Mouse (Mus musculus) limb, embryonic 14.5 days (tissue): ENCODE data around the gene Tpk1. TPM values are rescaled to one million over a fixed set of nuclear protein-coding genes. Genes with fewer than 3 reads are reported as not detected.

Experiments
- ATAC-seq: fragments of 200-750 bp; cut with Nextera tagmentation; 2 replicates; pipeline ENCODE4 v1.8.0; 2017; ENCODE audit warnings: low read depth, moderate number of reproducible peaks, moderate TSS enrichment; ENCODE audit not compliant: low FRiP score
- DNase-seq: peaks from one replicate; pipeline ENCODE4 v3.0.0-alpha.2; 2015; ENCODE audit warnings: low spot score
- H3K27ac ChIP-seq: fragments of 300-500 bp; sonication (generic); replicated peaks from 2 replicates; pipeline ENCODE4 v1.5.1; 2014; ENCODE audit warnings: low read depth, mild to moderate bottlenecking, low read length, moderate library complexity, mixed read lengths
- H3K27me3 ChIP-seq: fragments of 300-500 bp; sonication (generic); 2 replicates; pipeline ENCODE4 v1.6.1; 2014; ENCODE audit warnings: low read length, mixed read lengths; ENCODE audit not compliant: control insufficient read depth, insufficient read depth
- H3K36me3 ChIP-seq: fragments of 300-500 bp; sonication (generic); 2 replicates; pipeline ENCODE4 v1.6.1; 2014; ENCODE audit warnings: mild to moderate bottlenecking, low read length, moderate library complexity, mixed read lengths; ENCODE audit not compliant: control insufficient read depth, insufficient read depth
- H3K4me1 ChIP-seq: fragments of 300-500 bp; sonication (generic); 2 replicates; pipeline ENCODE4 v1.6.1; 2014; ENCODE audit warnings: antibody characterized with exemption, low read length, mixed read lengths; ENCODE audit not compliant: control insufficient read depth, insufficient read depth
- H3K4me2 ChIP-seq: fragments of 300-500 bp; sonication (generic); replicated peaks from 2 replicates; pipeline ENCODE4 v1.6.1; 2014; ENCODE audit warnings: low read depth, mild to moderate bottlenecking, low read length, moderate library complexity; ENCODE audit not compliant: severe bottlenecking
- H3K4me3 ChIP-seq: fragments of 300-500 bp; sonication (generic); replicated peaks from 2 replicates; pipeline ENCODE4 v1.5.1; 2014; ENCODE audit warnings: low read length
- H3K9ac ChIP-seq: fragments of 300-500 bp; sonication (generic); 2 replicates; pipeline ENCODE4 v1.6.1; 2014; ENCODE audit warnings: mild to moderate bottlenecking, low read depth, low read length, moderate library complexity; ENCODE audit not compliant: severe bottlenecking
- H3K9me3 ChIP-seq: fragments of 300-500 bp; sonication (generic); 2 replicates; pipeline ENCODE4 v1.6.1; 2016; ENCODE audit warnings: low read length; ENCODE audit not compliant: control insufficient read depth
- POLR2A ChIP-seq: fragments of 200-500 bp; IDR thresholded peaks from 2 replicates; pipeline ENCODE4 v1.8.0; 2012; ENCODE audit warnings: inconsistent platforms, mild to moderate bottlenecking, moderate library complexity, borderline replicate concordance; ENCODE audit not compliant: insufficient read depth, insufficient read length; ENCODE audit errors: extremely low read depth
- WGBS: fragments of 180-500 bp; shearing (Covaris S2); extraction: QIAGEN DNeasy Blood & Tissue Kit; methylation state at CpG from one replicate; pipeline ENCODE4 v1.1.7; 2014; 5-methylcytosine and 5-hydroxymethylcytosine counted together
- polyA plus RNA-seq, 2 experiments: library from polyadenylated mRNA; depleted of rRNA in 1 of 2; stranded (reverse) in 1 of 2; unstranded in 1 of 2; fragments of >200 nt; fragmentation: Nextera tagmentation in 1 of 2; extraction: Ambion mirVana in 1 of 2; gene quantifications; 2 replicates each; pipeline versions ENCODE4 v1.2.1 to v1.2.3; 2012 to 2014

Tpk1 gene
- 6.8 TPM in 2 replicates for polyA plus RNA-seq (2012; rRNA removed)
- polyA plus RNA-seq (2014; fragmentation: Nextera tagmentation; extraction: Ambion mirVana), result 9.1 and 14.9 TPM in 2 replicates

GRCm38 (mm10) chr6:43665677-43666546 is at the start of gene Tpk1:
Tpk1 (minus strand) TSS chr6:43666278.
- Histone ChIP-seq H3K4me1 (peaks cover 6% of the 10 kb centered on the region), H3K36me3 (no peaks in the 10 kb centered on the region), H3K27ac (peak within 1 kb of the TSS; percentile 97), H3K27me3 (no peaks in the 10 kb centered on the region), H3K4me2 (peak within 1 kb of the TSS; percentile 63), H3K9ac (peak within 1 kb of the TSS; percentile 86), H3K4me3 (peak within 1 kb of the TSS; percentile 58), H3K9me3 (no peaks in the 10 kb centered on the region)
- ATAC-seq (peak; percentile 97), DNase-seq (peak; percentile 97)
- TF ChIP-seq POLR2A, result peak; percentile 86; the same call in 1 of the 2 replicates
- WGBS, result under 1% methylated on average over 35 of the region's 63 CpGs

- 51% methylated on average over 6 of the region's 6 CpGs for WGBS
- H3K27ac ChIP-seq, result no peak overlapping the region
- no peaks in the 10 kb centered on the region for H3K27me3 ChIP-seq
- no peak for DNase-seq
- H3K9me3 ChIP-seq, result no peaks in the 10 kb centered on the region
- H3K9ac ChIP-seq, result no peak overlapping the region
- no peak for ATAC-seq
- no peaks in the 10 kb centered on the region for H3K4me1 ChIP-seq
- no peaks in the 10 kb centered on the region for H3K36me3 ChIP-seq
- no peak overlapping the region for H3K4me2 ChIP-seq
- no peak overlapping the region for H3K4me3 ChIP-seq
- TF ChIP-seq POLR2A, result no peak
Measured at GRCm38 (mm10) chr6:43702810-43703614, 36.9 kb upstream of the Tpk1 start.

GRCm38 (mm10) chr6:43691863-43692262 is 25.8 kb upstream of the Tpk1 start:
- no peak for DNase-seq
- WGBS, result 63% methylated on average over 1 of the region's 1 CpGs
- Histone ChIP-seq H3K9ac (no peak overlapping the region), H3K4me2 (no peak overlapping the region), H3K4me1 (no peaks in the 10 kb centered on the region), H3K9me3 (no peaks in the 10 kb centered on the region), H3K27ac (no peak overlapping the region), H3K27me3 (no peaks in the 10 kb centered on the region), H3K36me3 (no peaks in the 10 kb centered on the region), H3K4me3 (no peak overlapping the region)
- TF ChIP-seq POLR2A, result no peak
- ATAC-seq, result no peak

- no peak for TF ChIP-seq POLR2A
- WGBS, result 47% methylated on average over 2 of the region's 2 CpGs
- H3K4me2 ChIP-seq, result no peak overlapping the region
- no peaks in the 10 kb centered on the region for H3K9me3 ChIP-seq
- no peaks in the 10 kb centered on the region for H3K27me3 ChIP-seq
- no peaks in the 10 kb centered on the region for H3K4me1 ChIP-seq
- H3K9ac ChIP-seq, result no peak overlapping the region
- no peak for ATAC-seq
- no peaks in the 10 kb centered on the region for H3K36me3 ChIP-seq
- H3K27ac ChIP-seq, result no peak overlapping the region
- no peak overlapping the region for H3K4me3 ChIP-seq
- peak; percentile 27 for DNase-seq
Measured at GRCm38 (mm10) chr6:43685985-43686384, 19.9 kb upstream of the Tpk1 start.

- no peak overlapping the region for H3K4me2 ChIP-seq
- no peak for ATAC-seq
Measured at GRCm38 (mm10) chr6:43682535-43682934, 16.5 kb upstream of the Tpk1 start.

More at GRCm38 (mm10) chr6:43682535-43682934, 16.5 kb upstream of the Tpk1 start:
- Histone ChIP-seq H3K9ac (no peak overlapping the region), H3K27ac (no peak overlapping the region), H3K4me3 (no peak overlapping the region), H3K36me3 (no peaks in the 10 kb centered on the region), H3K9me3 (no peaks in the 10 kb centered on the region), H3K4me1 (no peaks in the 10 kb centered on the region), H3K27me3 (no peaks in the 10 kb centered on the region)
- DNase-seq, result no peak
- no peak for TF ChIP-seq POLR2A
- WGBS, result 53% methylated on average over 2 of the region's 2 CpGs
